Mouse (Mus musculus): ENCODE measurements around the gene Chst8.
A peak's percentile ranks its signal among the peaks of the same experiment; 100 is the strongest.

The Chst8 gene

DNA sequence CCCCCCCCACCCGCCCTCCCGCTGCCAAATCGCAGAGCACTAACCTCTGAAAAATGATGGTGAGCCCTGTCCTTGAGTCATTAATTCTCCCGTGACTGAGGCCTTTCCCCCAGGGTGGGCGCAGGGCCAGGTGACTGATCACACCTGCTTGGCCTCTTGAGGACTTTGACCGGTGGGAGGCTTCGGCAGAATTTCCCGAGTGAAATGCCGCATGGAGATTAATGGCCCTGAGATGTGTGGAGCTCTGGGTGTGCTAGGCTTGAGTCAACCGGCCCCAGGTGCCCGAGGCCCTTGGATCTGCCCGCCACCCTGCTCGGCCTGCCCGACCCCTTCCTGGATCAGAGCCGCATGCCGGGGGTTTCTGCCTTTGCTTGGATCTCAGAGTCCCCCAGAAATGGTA, 144.6 kb downstream of the Chst8 start:
- DNase-seq (ENCODE audit: low spot score), result no peak

DNA sequence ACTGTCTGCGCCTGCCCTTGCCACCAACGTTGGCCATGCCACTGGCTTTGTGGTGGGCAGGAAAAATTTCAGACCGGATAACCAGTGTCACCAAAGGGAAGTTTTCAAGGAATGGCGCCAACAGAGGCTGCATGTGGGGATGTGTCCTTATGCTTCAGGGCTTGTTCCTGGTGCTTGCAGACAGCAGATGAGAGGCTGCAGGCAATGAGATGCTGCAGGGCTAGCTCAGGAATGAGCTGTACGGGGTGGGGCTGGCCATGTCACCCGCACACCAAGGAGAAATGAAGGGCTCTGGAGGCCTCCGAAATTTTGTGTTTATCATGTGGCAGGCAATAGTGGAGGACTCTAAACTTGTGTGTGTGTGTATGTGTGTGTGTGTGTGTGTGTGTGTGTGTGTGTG, 149.4 kb downstream of the Chst8 start:
- DNase-seq (ENCODE audit: low spot score), result no peak

- no peak for DNase-seq (ENCODE audit: low spot score)
Observed at GRCm38 (mm10) chr7:34662227-34662626, 150.3 kb downstream of the Chst8 start.

DNA sequence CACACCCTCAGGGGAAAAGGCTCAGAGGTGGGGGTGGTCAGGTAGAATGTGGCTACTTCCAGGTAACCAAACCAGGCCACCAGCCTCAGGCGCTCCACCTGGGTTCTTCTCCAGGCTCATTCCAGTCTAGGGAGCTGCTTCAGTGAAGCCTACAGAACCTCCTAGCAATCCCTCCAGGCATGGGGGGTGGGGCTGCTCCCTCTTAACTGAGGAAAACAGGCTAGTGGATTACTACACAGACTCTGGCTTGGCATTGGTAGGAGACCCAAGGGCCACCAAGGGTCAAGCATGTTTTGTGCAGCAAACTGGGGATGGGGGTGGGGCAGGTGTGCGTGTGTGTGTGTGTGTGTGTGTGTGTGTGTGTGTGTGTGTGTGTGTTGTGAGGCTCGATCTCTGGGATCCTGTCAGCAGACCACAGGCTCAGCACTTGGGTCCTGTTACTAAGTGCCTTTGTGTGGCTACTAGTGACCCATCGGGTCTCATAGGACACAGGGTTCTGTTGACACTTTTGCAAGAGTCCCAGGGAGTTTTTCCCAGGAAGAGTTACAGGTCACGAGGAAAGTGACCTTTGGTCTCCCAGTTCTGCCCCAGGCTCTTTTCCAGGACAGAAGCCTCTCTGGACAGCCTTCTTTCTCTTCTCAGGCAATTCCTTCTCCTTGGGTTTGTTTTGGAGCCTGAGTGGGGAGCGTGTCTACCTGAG, 153.0 kb downstream of the Chst8 start:
- no peak for DNase-seq (ENCODE audit: low spot score)

DNA sequence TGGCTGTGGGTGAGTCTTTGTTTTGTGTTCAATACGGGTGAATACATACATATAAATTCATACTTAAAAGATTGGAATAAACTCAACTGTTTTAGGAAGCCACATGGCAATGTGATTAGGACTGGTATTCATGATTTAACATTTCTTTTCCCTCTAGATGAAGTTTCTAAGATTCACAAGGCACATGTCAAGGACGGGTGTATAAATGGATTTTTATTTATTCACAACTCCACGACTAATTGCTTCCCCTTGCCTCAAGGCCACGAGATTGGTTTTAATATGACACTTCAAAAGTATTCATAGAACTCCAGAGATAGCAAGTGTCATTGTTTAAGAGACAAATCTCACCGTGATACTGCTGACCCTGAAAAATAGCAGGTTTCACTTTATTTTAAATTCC, 155.9 kb downstream of the Chst8 start, which contains the start of gene Kctd15:
Gene Kctd15, minus strand, starts transcription at position 101 of the 400 bp plus-strand sequence.
- no peak for DNase-seq (ENCODE audit: low spot score)

DNA sequence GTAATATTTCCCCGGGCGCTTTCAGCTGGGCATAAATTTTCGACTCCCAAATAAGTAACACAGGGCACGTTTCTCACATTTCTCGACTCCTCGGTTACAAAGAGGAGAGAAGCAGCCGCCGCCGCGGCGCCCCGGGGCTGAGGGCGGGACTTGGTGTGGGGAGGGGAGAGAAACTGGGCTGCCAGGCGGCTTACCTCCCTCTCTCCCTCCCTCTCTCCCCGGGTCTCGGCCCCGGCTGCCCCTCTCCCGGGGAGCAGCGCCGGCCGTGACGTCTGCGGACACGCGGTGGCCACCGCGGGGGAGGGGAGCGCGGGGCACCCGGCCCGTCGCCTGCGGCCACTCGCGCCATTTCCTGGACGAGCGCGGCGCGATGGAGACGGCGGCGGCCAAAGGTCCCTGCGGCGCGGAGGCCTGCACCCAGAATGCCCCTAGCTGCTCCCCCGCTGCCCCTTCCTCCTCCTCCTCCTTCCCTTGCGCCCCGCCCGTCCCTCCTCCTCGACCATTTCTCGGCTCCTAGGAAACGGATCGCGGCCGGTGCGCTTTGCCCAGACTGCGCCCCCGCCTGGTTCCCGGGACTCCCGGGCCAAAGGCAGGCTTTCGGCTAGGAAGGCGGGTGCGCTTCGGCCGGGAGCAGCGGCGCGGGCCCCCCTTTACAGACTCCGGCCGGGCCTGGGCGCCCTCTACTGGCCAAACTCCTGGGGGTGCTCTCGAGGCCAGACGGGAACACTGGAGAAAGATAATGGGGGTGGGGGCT, 157.2 kb downstream of the Chst8 start:
- peak; percentile 87 for DNase-seq (ENCODE audit: low spot score)

DNA sequence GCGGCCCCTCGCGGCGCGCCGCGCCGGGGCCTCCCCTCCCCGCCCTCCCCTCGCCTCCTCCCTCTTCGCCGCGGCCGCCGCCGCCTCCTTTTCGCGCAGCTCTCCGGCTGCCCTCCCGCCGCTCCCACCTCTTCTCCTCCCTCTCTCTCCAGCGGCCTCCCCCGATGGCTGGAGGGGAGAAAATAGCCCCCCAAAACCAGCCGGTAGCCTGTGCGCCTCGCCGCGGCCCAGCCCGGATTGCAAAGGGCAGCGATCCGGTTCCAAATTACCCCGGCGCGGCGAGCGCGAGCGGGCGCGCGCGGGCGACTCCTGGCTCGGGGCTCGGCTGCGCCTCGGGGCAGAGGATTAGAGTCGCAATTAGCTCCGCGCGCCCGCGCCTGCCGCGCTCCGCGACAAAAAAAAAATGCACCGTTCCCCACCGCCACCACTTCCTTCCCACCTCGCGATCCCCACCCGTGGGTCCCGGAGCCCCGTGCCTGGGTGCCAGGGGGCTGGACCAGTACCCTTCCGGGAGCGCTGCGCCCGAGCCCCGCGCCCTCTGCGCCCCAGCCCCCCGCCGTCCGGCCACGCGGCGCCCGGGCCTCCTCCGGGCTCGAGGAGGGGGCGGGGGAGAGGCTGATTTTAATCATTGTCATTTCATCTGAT, 157.9 kb downstream of the Chst8 start:
- DNase-seq (ENCODE audit: low spot score), result no peak

DNA sequence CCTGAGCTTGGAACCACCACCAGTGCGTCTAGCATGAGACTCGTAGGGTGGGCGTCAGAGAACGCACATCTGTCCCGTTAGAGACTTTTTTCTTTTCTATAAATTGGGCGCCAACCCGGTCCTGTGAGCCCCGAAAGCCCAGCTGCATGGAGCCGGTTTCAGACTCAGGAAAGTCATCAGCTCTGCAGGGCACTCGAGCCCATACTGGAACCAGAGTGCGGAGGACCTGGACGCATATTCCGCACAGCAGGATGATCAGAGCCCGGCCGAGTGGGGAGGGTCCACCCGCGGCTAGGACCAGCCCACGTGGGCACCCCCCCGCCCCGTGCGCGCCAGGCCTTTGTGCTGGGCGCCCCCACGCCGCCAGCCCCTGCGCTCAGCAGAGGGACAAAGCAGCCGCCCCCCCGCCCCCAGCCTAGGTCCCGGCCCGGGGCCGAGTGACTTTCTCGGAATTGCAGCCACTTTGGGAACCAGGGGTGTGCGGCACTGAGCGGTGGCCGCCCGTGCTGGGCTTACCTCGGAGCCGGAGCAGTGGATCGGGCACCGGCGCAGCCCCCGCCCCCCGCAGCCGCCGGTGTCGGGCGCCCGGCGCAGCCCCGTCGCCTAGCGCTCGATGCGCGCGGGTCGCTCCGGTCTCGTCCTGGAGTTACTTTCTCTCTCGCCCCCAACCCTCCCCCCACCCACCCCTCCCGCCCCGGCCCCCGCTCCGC, 158.6 kb downstream of the Chst8 start:
- DNase-seq (ENCODE audit: low spot score), result no peak

DNA sequence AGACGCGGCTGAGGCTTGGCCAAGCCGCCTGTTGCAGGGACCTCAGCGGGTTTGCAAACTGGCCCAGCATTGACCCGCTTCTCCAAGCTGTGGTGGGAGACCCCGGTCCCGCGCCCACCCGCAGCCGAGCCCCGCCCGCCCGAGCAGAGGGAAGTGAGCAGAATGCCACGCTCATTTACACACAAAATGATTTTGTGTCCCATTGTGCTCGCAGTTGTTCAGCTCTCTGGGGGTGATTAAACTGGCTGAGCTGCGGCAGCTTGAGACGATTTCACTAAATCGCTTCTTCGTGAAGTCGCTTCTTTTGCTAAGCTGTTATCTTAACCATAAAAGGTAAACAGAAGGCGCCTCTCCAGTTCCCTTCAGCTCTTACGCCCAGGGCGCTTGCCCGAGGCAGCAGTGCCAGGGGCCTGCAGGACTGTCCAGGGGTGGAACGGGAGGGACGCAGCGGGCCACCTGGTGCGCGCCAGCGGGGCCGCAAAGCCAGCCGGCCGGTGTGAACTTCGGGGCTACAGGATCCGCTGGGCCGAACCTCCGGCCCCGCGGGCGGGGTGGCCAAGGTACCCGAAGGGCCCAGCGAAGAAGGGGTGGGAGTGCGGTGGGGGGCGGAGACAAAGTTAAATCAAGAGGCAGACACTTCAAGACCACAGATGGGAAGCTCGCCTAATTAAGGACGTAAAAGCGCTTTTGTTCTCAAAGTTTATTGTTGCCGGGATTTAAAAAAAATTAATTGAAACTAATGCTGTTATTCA, 159.6 kb downstream of the Chst8 start:
- peak; percentile 44 for DNase-seq (ENCODE audit: low spot score)

DNA sequence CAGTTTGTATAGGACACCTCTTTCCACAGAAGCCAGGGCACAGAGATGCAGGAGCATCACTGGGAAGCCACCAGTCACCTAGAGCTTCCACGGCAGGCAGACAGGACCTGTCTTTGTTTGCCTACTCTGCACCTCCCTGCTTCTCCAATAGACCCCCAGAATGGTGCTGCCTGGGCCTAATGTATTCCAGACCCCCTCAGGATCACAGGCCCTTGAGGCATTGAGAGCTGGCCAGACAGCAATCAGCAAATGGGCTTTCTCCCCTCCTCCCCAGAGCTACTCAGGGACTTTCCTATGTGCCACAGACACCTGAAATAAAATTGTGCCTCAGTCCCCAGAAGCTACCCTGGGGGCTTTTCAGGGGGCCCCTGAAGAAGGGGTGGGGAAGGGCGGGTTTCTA, 161.1 kb downstream of the Chst8 start:
- DNase-seq (ENCODE audit: low spot score), result no peak

GRCm38 (mm10) chr7:34647052-34647451, 165.5 kb downstream of the Chst8 start:
- DNase-seq (ENCODE audit: low spot score), result no peak

DNA sequence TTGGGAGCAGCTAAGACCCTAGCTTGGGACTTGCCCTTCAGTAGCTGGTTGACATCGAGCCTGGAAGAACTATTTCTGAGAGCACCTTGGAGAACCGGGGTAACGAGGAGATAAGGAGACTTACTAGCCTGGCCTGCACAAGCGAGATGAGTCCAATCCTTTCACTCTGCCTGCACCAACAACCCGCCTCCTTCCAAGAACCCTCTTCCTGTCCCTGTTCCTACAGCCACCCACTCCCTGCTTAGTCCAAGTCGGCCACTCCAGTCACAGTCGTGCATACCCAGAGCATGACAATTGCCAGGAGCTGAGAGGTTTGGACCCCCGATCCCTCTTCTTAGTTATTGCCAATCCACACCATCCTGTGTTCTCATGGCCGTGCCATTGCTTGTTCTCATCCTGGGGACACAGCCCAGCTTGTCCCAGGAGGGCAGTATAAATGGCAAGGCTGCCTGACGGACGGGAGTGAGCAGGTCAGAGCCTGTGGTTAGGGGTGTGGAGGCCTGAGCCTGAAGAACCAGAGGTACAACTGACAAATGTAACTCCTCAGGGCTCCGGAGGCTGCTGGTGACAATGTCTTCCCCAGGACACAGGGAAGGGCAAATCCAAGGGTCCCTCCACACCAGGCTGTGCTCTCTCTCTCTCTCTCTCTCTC, 166.2 kb downstream of the Chst8 start:
- no peak for DNase-seq (ENCODE audit: low spot score)

DNA sequence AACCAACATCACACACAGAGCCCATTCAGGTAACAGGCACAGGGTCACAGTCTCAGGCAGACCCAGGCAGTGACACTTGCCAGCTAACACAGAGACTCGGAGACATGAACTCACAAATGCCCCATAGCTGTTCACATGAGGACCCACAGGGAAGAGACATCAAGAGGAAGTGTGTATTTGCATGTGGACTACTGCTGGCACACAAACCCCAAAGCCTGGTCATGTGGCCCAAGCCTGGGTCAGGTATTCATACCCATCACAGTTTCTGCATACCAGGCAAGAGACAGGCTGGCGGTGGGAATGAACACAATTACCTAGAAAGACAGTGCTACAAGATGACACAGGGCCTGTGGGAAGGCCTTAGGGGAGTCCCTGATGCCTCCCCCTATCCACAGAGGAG, 166.9 kb downstream of the Chst8 start:
- no peak for DNase-seq (ENCODE audit: low spot score)

- DNase-seq (ENCODE audit: low spot score), result no peak
Observed at GRCm38 (mm10) chr7:34644591-34644990, 167.9 kb downstream of the Chst8 start.

DNA sequence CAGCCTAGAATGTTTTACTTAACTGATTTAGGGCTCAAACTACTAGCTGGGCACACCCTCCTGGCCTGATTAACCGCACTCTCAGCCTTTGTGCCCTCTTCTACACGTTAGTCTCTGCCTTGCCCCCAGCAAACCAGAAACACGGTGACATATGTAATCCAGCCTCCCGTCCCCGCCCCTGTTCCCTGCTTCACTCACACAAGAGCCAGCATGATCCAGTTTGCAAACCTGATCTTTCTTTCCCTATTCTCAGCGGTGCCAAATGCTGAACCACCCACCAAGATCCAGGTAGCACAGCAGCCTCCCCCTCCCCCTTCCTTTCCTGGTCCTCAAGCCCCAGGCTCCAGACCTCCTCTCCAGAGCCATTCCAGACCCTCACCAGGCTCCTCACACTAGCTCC, 169.2 kb downstream of the Chst8 start:
- DNase-seq (ENCODE audit: low spot score), result no peak

- no peak for DNase-seq (ENCODE audit: low spot score)
Observed at GRCm38 (mm10) chr7:34641968-34642367, 170.5 kb downstream of the Chst8 start.

- no peak for DNase-seq (ENCODE audit: low spot score)
Observed at GRCm38 (mm10) chr7:34639798-34640197, 172.7 kb downstream of the Chst8 start.

GRCm38 (mm10) chr7:34636661-34637060, 175.8 kb downstream of the Chst8 start:
- DNase-seq (ENCODE audit: low spot score), result no peak

GRCm38 (mm10) chr7:34632966-34633742, 179.4 kb downstream of the Chst8 start:
- DNase-seq (ENCODE audit: low spot score), result no peak
